Mouse (Mus musculus) embryo, embryonic 10.5 days (tissue): ENCODE measurements at regions not wholly inside any gene's neighbourhood (a gene's known extent, or its start where the extent isn't known, plus 50 kb on each side); places are given as distances from the start of the nearest gene placed in this dataset.
A peak's percentile ranks its signal among the peaks of the same experiment; 100 is the strongest.

Source experiments
- DNase-seq: peaks from one replicate; pipeline ENCODE4 v3.0.0-alpha.2; 2015; ENCODE audit warnings: low spot score

DNA sequence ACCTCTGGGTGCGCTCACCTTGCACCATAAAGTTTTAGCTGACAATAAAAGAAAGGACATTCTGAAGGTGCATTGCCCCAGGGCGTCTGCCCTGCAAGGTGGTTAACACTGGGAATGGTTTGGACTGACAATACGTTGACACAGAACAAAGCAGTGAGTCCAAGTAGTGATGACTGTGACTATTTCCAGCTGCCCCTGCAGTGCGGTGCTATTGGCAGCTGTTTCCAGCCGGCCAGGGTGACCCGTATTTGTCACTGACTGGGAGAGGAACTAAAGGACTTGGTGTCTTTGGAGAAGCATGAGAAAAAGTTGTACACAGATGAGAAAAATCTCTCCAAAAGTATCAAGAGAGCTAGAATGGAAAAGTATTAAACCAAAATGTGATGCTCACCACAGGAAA is 52.0 kb upstream of the Vtcn1 start:
- no peak for DNase-seq

DNA sequence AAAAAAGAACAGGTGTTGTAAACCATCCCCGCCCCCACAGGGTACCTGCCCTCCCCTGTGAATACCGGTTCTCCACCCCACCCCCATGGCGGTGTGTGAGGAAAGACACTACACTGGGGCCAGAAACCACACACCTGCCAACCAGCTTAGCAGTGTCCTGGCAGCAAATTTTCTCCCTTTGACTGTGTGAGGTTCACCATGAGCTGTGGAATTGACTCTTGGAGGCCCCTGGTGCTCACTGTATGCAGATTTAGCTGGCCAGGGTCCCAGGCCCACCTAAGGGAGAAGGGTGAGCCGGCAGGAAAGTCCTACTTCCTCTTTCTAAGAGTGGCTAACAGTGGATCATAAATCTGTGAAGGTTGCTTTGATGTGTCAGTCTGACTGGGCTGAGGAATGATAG is 53.9 kb upstream of the Vtcn1 start:
- DNase-seq: no peak

DNA sequence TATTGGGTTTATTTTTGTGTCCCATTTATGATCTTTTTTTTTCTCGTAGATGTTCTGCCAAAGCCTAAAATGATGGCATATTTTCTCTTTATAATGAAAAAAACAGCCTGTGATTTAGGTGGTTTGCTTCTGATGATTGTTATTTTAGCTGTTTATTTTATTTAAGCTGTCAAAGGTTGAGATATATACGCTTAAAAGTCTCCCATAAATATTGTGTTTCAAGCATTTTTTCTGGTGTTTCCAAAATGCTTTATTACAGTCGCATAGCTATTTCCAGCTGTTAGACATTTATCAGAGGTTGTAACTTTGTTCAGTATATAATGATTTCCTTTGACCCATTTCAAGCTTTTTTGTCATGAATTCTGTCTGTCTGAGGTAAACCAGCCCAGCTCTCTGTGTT is 54.4 kb upstream of the Vtcn1 start:
- DNase-seq: no peak

DNA sequence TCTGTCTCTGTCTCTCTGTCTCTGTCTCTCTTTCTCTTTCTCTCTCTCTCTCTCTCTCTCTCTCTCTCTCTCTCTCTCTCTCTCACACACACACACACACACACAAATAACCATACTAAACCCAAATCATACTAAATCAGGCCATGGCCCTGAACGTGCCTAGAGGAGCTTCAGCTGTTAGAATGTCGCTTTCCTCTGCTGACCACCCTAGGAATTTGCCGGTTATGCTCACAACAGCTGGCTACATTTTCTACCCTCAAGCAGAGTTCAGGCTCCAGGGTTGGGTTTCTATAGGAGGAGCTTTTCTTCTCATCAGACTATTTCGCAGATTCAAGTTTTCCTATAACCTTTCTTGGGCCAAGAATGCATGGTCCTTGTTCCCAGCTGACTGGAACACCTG is 56.1 kb upstream of the Vtcn1 start:
- no peak for DNase-seq

DNA sequence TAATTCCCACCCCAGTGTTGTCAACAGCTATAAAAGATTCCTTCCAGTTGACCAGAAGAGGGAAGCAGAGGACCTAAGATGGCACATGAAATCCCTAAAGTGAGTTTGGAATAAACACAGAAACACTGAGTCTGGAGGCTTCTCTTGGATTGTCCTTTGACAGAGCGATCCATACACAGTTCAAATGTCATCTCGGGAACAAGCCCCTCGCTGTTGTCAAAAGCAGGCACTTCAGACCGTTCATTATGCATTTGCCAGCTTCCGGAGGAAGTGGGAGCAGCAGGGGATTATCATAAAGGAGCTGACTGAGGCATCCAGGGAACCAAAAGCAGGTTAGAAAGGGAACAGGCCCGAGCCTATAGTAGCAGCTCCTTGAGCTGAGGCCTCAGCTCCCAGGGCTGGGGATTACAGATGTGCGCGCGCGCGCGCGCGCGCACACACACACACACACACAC is 57.1 kb upstream of the Vtcn1 start:
- peak; percentile 78 for DNase-seq

DNA sequence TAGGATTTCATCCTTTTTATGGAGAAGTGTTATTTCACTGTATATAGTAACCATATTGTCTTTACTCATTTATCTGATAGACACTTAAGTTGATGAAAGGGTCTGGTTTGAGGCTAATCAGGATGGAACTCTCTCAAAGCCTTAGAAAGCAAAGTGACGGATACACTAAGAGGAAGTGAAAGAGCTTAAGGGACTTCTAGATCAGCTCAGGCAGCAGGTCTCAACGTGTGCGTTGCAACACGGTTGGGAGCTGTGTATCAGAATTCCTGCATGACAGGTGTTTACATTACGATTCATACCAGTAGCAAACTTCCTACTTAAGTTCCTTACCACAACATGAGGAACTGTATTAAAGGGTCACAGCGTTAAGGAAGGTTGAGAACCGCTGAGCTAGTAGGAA is 59.9 kb upstream of the Vtcn1 start:
- DNase-seq: no peak

DNA sequence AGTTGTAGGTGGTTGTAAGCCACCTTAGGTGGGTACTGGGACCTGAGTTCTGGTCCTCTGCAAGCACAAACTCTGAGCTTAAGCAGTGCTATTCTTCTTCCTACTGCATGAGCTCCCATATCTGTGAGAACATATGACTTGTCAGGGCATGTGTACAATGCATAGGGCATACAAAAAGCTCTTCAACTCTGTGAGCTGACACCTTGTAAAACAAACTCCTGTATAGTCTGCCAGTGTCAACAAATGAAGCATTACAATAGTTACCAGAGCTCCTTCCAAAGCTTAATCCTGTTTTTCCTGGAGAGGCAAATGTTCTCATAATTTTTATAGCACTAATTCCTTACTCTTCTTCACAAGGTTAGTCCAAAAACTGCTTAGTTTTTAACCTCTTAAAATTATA is 62.4 kb upstream of the Vtcn1 start:
- no peak for DNase-seq

DNA sequence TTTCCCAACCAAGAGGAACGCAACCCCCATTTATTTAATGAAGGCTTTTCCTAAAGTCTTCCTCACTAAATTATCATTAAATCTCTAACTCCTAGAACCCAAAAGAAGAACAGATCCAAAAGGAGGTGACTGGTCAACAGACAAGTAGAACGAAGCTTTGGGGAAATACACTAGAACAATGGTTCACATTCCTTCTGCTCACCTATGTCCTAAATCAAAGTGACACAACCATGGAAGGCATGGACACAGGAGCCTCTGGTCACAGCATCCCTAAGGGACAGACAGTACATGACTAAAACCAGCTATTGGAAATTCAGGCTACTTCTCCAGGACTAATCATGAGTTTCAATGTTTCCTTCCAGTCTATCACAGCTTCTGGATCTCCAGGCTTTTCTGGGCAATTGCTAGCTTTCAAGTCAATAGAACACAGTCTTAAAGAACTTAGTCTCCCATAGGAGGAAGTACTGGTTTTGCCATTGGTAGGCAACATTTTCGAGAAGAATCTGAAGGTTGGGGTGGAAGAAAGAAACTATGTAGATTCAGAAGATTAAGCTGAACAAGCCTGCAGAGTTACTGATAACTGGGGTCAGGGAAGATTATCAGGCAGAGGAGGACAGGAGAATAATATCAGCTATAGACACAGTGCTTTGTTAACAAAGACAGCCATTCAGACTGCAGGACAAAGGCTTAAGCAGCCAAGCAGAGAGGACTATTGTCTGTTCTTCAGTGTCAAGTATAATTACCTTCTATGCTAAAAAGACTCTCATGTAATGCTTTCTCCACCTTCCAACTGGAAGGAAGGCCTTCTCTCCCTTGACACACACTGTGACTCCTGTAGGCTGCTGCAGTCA is 65.9 kb upstream of the Vtcn1 start:
- no peak for DNase-seq

DNA sequence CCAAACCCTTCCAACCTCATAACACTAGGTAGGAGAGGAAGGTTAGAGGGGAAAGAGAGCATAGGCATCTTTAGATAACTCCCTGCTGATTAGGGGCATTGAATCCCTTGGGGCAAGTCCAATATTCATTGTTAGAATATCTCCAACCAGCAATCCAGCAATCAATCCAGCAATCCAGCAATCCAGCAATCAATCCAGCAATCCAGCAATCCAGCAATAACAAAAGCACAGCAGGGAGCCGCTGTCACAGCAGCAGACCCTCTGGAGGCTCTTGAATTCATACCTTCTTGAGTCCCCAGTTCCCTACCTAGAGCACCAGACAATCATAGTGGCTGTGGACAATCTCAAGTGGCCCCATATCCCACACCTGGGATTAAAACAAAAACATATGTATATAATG is 69.4 kb upstream of the Man1a2 start:
- no peak for DNase-seq

DNA sequence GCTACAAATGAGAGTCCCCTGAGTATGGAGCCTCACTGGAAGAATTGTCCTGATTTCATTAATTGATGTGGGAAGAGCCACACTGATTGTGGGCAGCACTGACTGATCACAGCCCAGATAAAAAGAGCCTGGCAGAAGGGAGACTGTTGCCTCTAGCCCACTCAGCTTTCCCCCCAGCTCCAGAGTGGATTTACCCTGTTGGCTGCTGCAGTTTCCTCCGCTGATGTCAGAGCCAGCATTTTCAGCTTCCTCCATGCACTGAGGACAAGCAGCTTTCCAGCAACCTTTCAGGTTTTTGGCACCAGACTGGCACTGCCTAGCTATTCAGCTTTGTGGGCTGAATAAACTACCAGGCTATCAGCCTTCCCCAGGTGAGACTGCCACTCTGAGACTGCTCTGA is 65.9 kb upstream of the Man1a2 start:
- no peak for DNase-seq

DNA sequence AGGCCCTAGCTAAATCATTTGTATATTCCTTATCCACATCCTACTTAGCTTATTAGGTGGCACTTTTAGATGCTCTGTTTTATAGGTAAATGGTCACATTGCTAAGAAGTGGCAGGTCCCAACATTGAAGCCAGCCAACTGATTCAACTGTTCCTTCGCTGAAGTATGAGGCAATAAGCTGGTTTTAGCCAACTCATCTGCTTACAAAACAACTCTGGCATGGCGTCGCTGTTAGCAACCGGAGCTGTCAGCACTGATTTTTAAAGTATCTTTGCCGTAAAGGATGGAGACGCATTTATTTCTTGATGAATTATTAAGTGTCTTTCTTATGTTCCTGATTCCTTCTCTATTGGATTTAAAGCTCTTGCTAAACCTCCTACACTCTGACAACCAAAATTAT is 63.4 kb upstream of the Man1a2 start:
- no peak for DNase-seq

DNA sequence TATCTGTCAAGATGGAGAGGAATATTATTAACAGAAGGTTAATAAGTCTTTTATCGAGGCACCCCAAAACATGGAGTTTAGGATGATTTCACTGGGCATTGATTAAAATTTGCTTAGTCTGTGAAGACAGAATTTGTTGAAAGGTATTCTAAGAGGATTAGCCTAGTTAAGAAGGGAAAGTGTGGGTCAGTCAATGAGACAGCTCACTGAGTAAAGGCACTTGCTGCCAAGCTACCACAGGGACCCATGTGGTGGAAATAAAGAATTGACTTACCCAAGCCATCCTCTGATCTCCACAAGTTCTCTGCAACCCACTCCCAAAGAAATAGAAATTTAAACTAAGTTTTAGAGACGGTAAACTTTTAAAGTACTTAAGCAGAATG is 63.0 kb upstream of the Man1a2 start:
- DNase-seq: no peak

DNA sequence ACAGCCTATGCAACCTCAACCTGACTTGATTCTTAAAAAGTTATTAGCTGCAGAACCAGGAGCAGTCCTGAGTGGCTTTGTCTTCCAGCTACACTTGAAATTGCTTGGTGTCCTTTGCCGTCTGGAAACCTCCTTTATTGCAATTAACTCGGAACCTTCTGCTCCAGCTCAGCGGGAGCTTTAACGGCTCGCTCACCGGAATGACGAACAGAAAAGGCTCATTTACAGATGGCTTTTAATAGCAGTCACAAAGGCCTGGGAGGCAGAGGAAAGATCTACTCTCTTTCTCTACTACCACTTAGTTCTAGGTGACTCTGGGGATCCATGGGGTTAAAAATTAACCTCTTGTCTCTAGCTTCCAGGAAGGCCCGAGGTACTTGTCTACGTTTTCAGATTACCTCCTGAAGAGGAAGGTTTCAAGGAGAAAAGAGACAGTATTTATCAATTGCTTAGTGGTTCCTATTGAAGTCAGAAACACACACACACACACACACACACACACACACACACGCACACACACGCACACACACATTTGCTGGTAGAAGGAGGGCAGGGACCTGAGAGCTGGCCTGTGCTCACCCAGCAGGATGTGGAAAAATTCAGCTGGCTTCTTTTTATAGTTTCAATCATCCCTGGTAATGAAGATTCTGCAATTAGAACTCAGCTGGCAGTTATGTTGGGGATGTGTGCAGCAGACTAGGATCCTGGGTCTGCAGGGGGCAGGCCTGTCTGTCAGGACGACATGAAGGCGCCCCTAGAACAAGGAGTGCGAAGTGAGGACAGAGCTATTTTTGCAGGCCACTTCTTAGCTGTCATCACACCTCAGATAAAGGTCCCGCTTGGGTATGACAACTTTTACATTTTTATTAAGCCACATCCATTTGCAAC is 62.4 kb upstream of the Man1a2 start:
- DNase-seq: no peak

DNA sequence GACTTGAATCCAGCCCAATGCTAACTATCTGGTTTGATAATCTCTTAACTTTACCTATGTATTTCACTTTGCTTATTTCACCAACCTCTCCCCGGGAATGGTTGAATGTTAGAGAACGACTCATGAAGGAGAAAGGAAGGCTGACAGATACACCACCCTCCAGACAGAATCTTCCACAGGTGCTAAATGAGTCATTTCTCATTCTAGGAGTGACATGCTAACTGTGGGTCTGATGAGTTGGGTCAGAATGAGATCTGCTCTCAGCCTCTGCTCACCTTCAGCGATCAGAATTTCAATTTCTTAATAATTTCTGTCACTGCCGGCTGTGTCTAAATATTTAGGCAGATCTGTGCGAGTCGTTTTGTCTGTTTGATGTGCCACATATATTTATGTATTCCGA is 52.4 kb upstream of the Man1a2 start:
- no peak for DNase-seq

DNA sequence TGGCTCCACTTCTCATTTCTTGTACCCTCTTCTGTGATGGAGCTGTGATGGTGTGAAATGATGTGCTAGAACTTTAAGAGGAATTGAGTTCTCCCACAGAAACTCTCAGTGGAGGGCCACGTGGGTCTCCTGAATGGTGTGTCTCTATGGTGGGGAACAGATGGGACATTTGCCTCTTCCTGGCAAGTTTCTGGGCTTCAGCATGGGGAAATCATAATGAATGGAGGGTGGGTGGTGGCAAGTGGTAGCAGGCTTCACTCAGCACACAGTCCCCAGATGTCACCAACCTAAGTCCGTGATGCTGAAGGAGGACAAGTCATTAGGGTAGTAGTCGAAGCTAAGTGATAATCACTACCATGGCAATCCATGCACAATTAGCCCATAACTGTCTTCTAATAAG is 51.2 kb upstream of the Man1a2 start:
- DNase-seq: no peak
